In genomic region chr3:108187111-108187795, GRCm38 (mm10) we compare ENCODE assay signal across 8 mouse cellular contexts. TPM values are rescaled to one million over a fixed set of nuclear protein-coding genes. Genes with fewer than 3 reads are reported as not detected.
DNase-seq lines count a peak whose midpoint lies in the region; ATAC-seq and TF ChIP-seq lines count a peak whose summit lies in the region.

No protein-coding gene starts in this region.

- DNase-seq in layer of hippocampus, adult 9-11 months: peak; percentile 25
- no peak for DNase-seq in layer of hippocampus, adult 8-10 months (ENCODE audit: low spot score in 2 of 2)
- no peak for DNase-seq in midbrain, postnatal 0 days (ENCODE audit: low spot score)
- DNase-seq in adrenal gland, adult 2 months: no peak
- DNase-seq in T-cell, adult 2 months (ENCODE audit: low spot score): no peak
- DNase-seq in gastrocnemius, adult 8-10 months (ENCODE audit: low spot score in 2 of 2): no peak

- 64% methylated on average over 20 of the region's 20 CpGs for WGBS in embryonic facial prominence, embryonic 15.5 days
- WGBS in hindbrain, embryonic 16.5 days: 61% methylated on average over 20 of the region's 20 CpGs
- 62% methylated on average over 20 of the region's 20 CpGs for WGBS in midbrain, postnatal 0 days

- no peak overlapping the region for H3K27ac ChIP-seq in embryonic facial prominence, embryonic 15.5 days (replicated peaks)
- H3K27ac ChIP-seq in hindbrain, embryonic 16.5 days (ENCODE audit: low read depth, low read length): no peak overlapping the region
- no peak overlapping the region for H3K27ac ChIP-seq in midbrain, postnatal 0 days (ENCODE audit: low read depth, low read length)

- H3K36me3 ChIP-seq in embryonic facial prominence, embryonic 15.5 days: 0 out of 2 replicates have a peak, but pooled peaks cover 3% of the 10 kb centered on the region
- H3K36me3 ChIP-seq in hindbrain, embryonic 16.5 days (ENCODE audit: control insufficient read depth, insufficient read depth, low read length): peaks cover 7% of the 10 kb centered on the region; the same call in 1 of the 2 replicates
- peaks cover 25% of the 10 kb centered on the region for H3K36me3 ChIP-seq in midbrain, postnatal 0 days (ENCODE audit: insufficient read depth, low read length)

- H3K4me3 ChIP-seq in embryonic facial prominence, embryonic 15.5 days (replicated peaks): peak overlapping the region; percentile 73
- peak overlapping the region; percentile 82 for H3K4me3 ChIP-seq in hindbrain, embryonic 16.5 days (ENCODE audit: low read length)
- peak overlapping the region; percentile 82 for H3K4me3 ChIP-seq in midbrain, postnatal 0 days (ENCODE audit: low read depth, low read length)

- H3K27me3 ChIP-seq in embryonic facial prominence, embryonic 15.5 days: peaks cover 6% of the 10 kb centered on the region; the same call in 1 of the 2 replicates
- no peaks in the 10 kb centered on the region for H3K27me3 ChIP-seq in hindbrain, embryonic 16.5 days (replicated peaks; ENCODE audit: control insufficient read depth, insufficient read depth, low read length)
- H3K27me3 ChIP-seq in midbrain, postnatal 0 days (ENCODE audit: insufficient read depth, low read length): no peaks in the 10 kb centered on the region

- H3K9me3 ChIP-seq in embryonic facial prominence, embryonic 15.5 days (replicated peaks): no peaks in the 10 kb centered on the region
- H3K9me3 ChIP-seq in hindbrain, embryonic 16.5 days (ENCODE audit: control insufficient read depth, low read length): no peaks in the 10 kb centered on the region
- H3K9me3 ChIP-seq in midbrain, postnatal 0 days (ENCODE audit: low read length): no peaks in the 10 kb centered on the region

- peaks cover 25% of the 10 kb centered on the region for H3K4me1 ChIP-seq in embryonic facial prominence, embryonic 15.5 days
- H3K4me1 ChIP-seq in hindbrain, embryonic 16.5 days (ENCODE audit: control insufficient read depth, insufficient read depth, low read depth, low read length): peaks cover 19% of the 10 kb centered on the region
- peaks cover 4% of the 10 kb centered on the region; the same call in 1 of the 2 replicates for H3K4me1 ChIP-seq in midbrain, postnatal 0 days (ENCODE audit: insufficient read depth, low read length)

- H3K9ac ChIP-seq in embryonic facial prominence, embryonic 15.5 days: no peak overlapping the region
- H3K9ac ChIP-seq in hindbrain, embryonic 16.5 days (ENCODE audit: low read depth, low read length): peak overlapping the region; percentile 91
- peak overlapping the region; percentile 81 for H3K9ac ChIP-seq in midbrain, postnatal 0 days (replicated peaks; ENCODE audit: low read length, poor library complexity, severe bottlenecking)

- TF ChIP-seq CTCF in midbrain, postnatal 0 days (IDR thresholded peaks at IDR 0.05): no peak

- no peak for ATAC-seq in embryonic facial prominence, embryonic 15.5 days (ENCODE audit: insufficient number of reproducible peaks, low FRiP score, low TSS enrichment, low read depth)
- peak; percentile 29; the same call in 1 of the 2 replicates for ATAC-seq in hindbrain, embryonic 16.5 days
- 0 out of 2 replicates have a peak, but pooled peaks have one; percentile 1 for ATAC-seq in midbrain, postnatal 0 days (ENCODE audit: low FRiP score)

- peak overlapping the region; percentile 90 for H3K4me2 ChIP-seq in embryonic facial prominence, embryonic 15.5 days (replicated peaks)
- H3K4me2 ChIP-seq in hindbrain, embryonic 16.5 days (ENCODE audit: low read length): peak overlapping the region; percentile 82
- peak overlapping the region; percentile 92 for H3K4me2 ChIP-seq in midbrain, postnatal 0 days (ENCODE audit: low read depth, low read length, poor library complexity, severe bottlenecking)

RNA-seq across cellular contexts. Expression of gene Amigo1, which starts 1.1 kb away (rescaled TPM):
- 10 to 100 TPM; 61.9 to 71.8 (median 68.3) TPM for total RNA-seq in layer of hippocampus, adult 8-10 months (2022)
- polyA plus RNA-seq in embryonic facial prominence, embryonic 15.5 days (2015; fragmentation: Nextera tagmentation; extraction: Ambion mirVana): 6.3 and 6.8 TPM in 2 replicates
- 9.8 and 13.3 TPM in 2 replicates for polyA plus RNA-seq in hindbrain, embryonic 16.5 days (2015; fragmentation: Nextera tagmentation; extraction: Ambion mirVana)
- total RNA-seq in midbrain, postnatal 0 days (2014; rRNA removed): 35.5 and 37.8 TPM in 2 replicates
- polyA plus RNA-seq in midbrain, postnatal 0 days (2015; fragmentation: Nextera tagmentation; extraction: Ambion mirVana): 12.2 and 12.6 TPM in 2 replicates
- 10 to 100 TPM; 21.4 to 27.8 TPM for total RNA-seq in adrenal gland, adult 2 months (2021)
- polyA plus RNA-seq in adrenal gland, adult 2 months (2012; rRNA removed): 57.6 and 62.3 TPM in 2 replicates
- total RNA-seq in gastrocnemius, adult 8-10 months (2022): 10 to 100 TPM; 30.3 to 36.5 (median 32.6) TPM

RNA-seq across cellular contexts. Expression of gene Cyb561d1, which starts 13.8 kb away (rescaled TPM):
- total RNA-seq in layer of hippocampus, adult 8-10 months (2022): 10 to 100 TPM; 15.7 to 21.2 (median 18.9) TPM
- polyA plus RNA-seq in embryonic facial prominence, embryonic 15.5 days (2015; fragmentation: Nextera tagmentation; extraction: Ambion mirVana): 2.8 and 3.0 TPM in 2 replicates
- 2.7 and 3.9 TPM in 2 replicates for polyA plus RNA-seq in hindbrain, embryonic 16.5 days (2015; fragmentation: Nextera tagmentation; extraction: Ambion mirVana)
- total RNA-seq in midbrain, postnatal 0 days (2014; rRNA removed): 3.7 and 4.9 TPM in 2 replicates
- 3.5 and 4.0 TPM in 2 replicates for polyA plus RNA-seq in midbrain, postnatal 0 days (2015; fragmentation: Nextera tagmentation; extraction: Ambion mirVana)
- total RNA-seq in adrenal gland, adult 2 months (2021): 1 to 10 TPM; 6.4 to 7.9 TPM
- polyA plus RNA-seq in adrenal gland, adult 2 months (2012; rRNA removed): 6.9 and 8.1 TPM in 2 replicates
- 1 to 10 TPM; 3.0 to 3.8 (median 3.4) TPM for total RNA-seq in gastrocnemius, adult 8-10 months (2022)

RNA-seq across cellular contexts. Expression of gene Atxn7l2, which starts 23.5 kb away (rescaled TPM):
- total RNA-seq in layer of hippocampus, adult 8-10 months (2022): 10 to 100 TPM; 23.1 to 36.3 (median 29.6) TPM
- polyA plus RNA-seq in embryonic facial prominence, embryonic 15.5 days (2015; fragmentation: Nextera tagmentation; extraction: Ambion mirVana): 18.4 and 20.4 TPM in 2 replicates
- polyA plus RNA-seq in hindbrain, embryonic 16.5 days (2015; fragmentation: Nextera tagmentation; extraction: Ambion mirVana): 19.6 and 21.4 TPM in 2 replicates
- 22.5 and 24.9 TPM in 2 replicates for total RNA-seq in midbrain, postnatal 0 days (2014; rRNA removed)
- 16.1 and 19.3 TPM in 2 replicates for polyA plus RNA-seq in midbrain, postnatal 0 days (2015; fragmentation: Nextera tagmentation; extraction: Ambion mirVana)
- 1 to 10 TPM; 9.1 to 9.4 TPM for total RNA-seq in adrenal gland, adult 2 months (2021)
- polyA plus RNA-seq in adrenal gland, adult 2 months (2012; rRNA removed): 11.8 and 13.5 TPM in 2 replicates
- 1 to 10 TPM; 5.9 to 7.4 (median 6.6) TPM for total RNA-seq in gastrocnemius, adult 8-10 months (2022)

RNA-seq across cellular contexts. Expression of gene Gpr61, which starts 32.6 kb away (rescaled TPM):
- 10 to 100 TPM; 15.8 to 17.2 (median 17.0) TPM for total RNA-seq in layer of hippocampus, adult 8-10 months (2022)
- polyA plus RNA-seq in embryonic facial prominence, embryonic 15.5 days (2015; fragmentation: Nextera tagmentation; extraction: Ambion mirVana): 0.11 and 0.25 TPM in 2 replicates
- polyA plus RNA-seq in hindbrain, embryonic 16.5 days (2015; fragmentation: Nextera tagmentation; extraction: Ambion mirVana): 8.4 and 10.6 TPM in 2 replicates
- total RNA-seq in midbrain, postnatal 0 days (2014; rRNA removed): 12.2 and 12.8 TPM in 2 replicates
- 7.8 and 8.4 TPM in 2 replicates for polyA plus RNA-seq in midbrain, postnatal 0 days (2015; fragmentation: Nextera tagmentation; extraction: Ambion mirVana)
- under 1 TPM; 0.20 to 0.48 TPM for total RNA-seq in adrenal gland, adult 2 months (2021)
- 0.12 and 0.20 TPM in 2 replicates for polyA plus RNA-seq in adrenal gland, adult 2 months (2012; rRNA removed)
- not detected for total RNA-seq in gastrocnemius, adult 8-10 months (2022)

RNA-seq across cellular contexts. Expression of gene Sypl2, which starts 39.2 kb away (rescaled TPM):
- 1 to 10 TPM; 2.1 to 3.8 (median 2.8) TPM for total RNA-seq in layer of hippocampus, adult 8-10 months (2022)
- 2.7 and 3.3 TPM in 2 replicates for polyA plus RNA-seq in embryonic facial prominence, embryonic 15.5 days (2015; fragmentation: Nextera tagmentation; extraction: Ambion mirVana)
- polyA plus RNA-seq in hindbrain, embryonic 16.5 days (2015; fragmentation: Nextera tagmentation; extraction: Ambion mirVana): 0.35 and 1.4 TPM in 2 replicates
- total RNA-seq in midbrain, postnatal 0 days (2014; rRNA removed): 0.42 and 0.55 TPM in 2 replicates
- polyA plus RNA-seq in midbrain, postnatal 0 days (2015; fragmentation: Nextera tagmentation; extraction: Ambion mirVana): 0.10 and 0.17 TPM in 2 replicates
- total RNA-seq in adrenal gland, adult 2 months (2021): under 1 TPM; 0.20 to 0.97 TPM
- polyA plus RNA-seq in adrenal gland, adult 2 months (2012; rRNA removed): 0.11 and 0.31 TPM in 2 replicates
- 100 to 1,000 TPM; 240 to 296 (median 244) TPM for total RNA-seq in gastrocnemius, adult 8-10 months (2022)
